Mouse (Mus musculus) limb, embryonic 14.5 days (tissue): ENCODE measurements around the gene Htt. TPM values are rescaled to one million over a fixed set of nuclear protein-coding genes. Genes with fewer than 3 reads are reported as not detected.

Experiments
- ATAC-seq: fragments of 200-750 bp; cut with Nextera tagmentation; 2 replicates; pipeline ENCODE4 v1.8.0; 2017; ENCODE audit warnings: low read depth, moderate number of reproducible peaks, moderate TSS enrichment; ENCODE audit not compliant: low FRiP score
- DNase-seq: peaks from one replicate; pipeline ENCODE4 v3.0.0-alpha.2; 2015; ENCODE audit warnings: low spot score
- H3K27ac ChIP-seq: fragments of 300-500 bp; sonication (generic); replicated peaks from 2 replicates; pipeline ENCODE4 v1.5.1; 2014; ENCODE audit warnings: low read depth, mild to moderate bottlenecking, low read length, moderate library complexity, mixed read lengths
- H3K27me3 ChIP-seq: fragments of 300-500 bp; sonication (generic); 2 replicates; pipeline ENCODE4 v1.6.1; 2014; ENCODE audit warnings: low read length, mixed read lengths; ENCODE audit not compliant: control insufficient read depth, insufficient read depth
- H3K36me3 ChIP-seq: fragments of 300-500 bp; sonication (generic); 2 replicates; pipeline ENCODE4 v1.6.1; 2014; ENCODE audit warnings: mild to moderate bottlenecking, low read length, moderate library complexity, mixed read lengths; ENCODE audit not compliant: control insufficient read depth, insufficient read depth
- H3K4me1 ChIP-seq: fragments of 300-500 bp; sonication (generic); 2 replicates; pipeline ENCODE4 v1.6.1; 2014; ENCODE audit warnings: antibody characterized with exemption, low read length, mixed read lengths; ENCODE audit not compliant: control insufficient read depth, insufficient read depth
- H3K4me2 ChIP-seq: fragments of 300-500 bp; sonication (generic); replicated peaks from 2 replicates; pipeline ENCODE4 v1.6.1; 2014; ENCODE audit warnings: low read depth, mild to moderate bottlenecking, low read length, moderate library complexity; ENCODE audit not compliant: severe bottlenecking
- H3K4me3 ChIP-seq: fragments of 300-500 bp; sonication (generic); replicated peaks from 2 replicates; pipeline ENCODE4 v1.5.1; 2014; ENCODE audit warnings: low read length
- H3K9ac ChIP-seq: fragments of 300-500 bp; sonication (generic); 2 replicates; pipeline ENCODE4 v1.6.1; 2014; ENCODE audit warnings: mild to moderate bottlenecking, low read depth, low read length, moderate library complexity; ENCODE audit not compliant: severe bottlenecking
- H3K9me3 ChIP-seq: fragments of 300-500 bp; sonication (generic); 2 replicates; pipeline ENCODE4 v1.6.1; 2016; ENCODE audit warnings: low read length; ENCODE audit not compliant: control insufficient read depth
- POLR2A ChIP-seq: fragments of 200-500 bp; IDR thresholded peaks from 2 replicates; pipeline ENCODE4 v1.8.0; 2012; ENCODE audit warnings: inconsistent platforms, mild to moderate bottlenecking, moderate library complexity, borderline replicate concordance; ENCODE audit not compliant: insufficient read depth, insufficient read length; ENCODE audit errors: extremely low read depth
- WGBS: fragments of 180-500 bp; shearing (Covaris S2); extraction: QIAGEN DNeasy Blood & Tissue Kit; methylation state at CpG from one replicate; pipeline ENCODE4 v1.1.7; 2014; 5-methylcytosine and 5-hydroxymethylcytosine counted together
- polyA plus RNA-seq, 2 experiments: library from polyadenylated mRNA; depleted of rRNA in 1 of 2; stranded (reverse) in 1 of 2; unstranded in 1 of 2; fragments of >200 nt; fragmentation: Nextera tagmentation in 1 of 2; extraction: Ambion mirVana in 1 of 2; gene quantifications; 2 replicates each; pipeline versions ENCODE4 v1.2.1 to v1.2.3; 2012 to 2014

Htt gene
- polyA plus RNA-seq, 2 experiments, result 16.2 to 22.9 TPM

GRCm38 (mm10) chr5:34909634-34910503 is 148.3 kb downstream of the Htt start:
- 94% methylated on average over 1 of the region's 1 CpGs for WGBS
- DNase-seq (no peak), ATAC-seq (no peak)
- no peaks in the 10 kb centered on the region for H3K27me3 ChIP-seq
- peaks cover 61% of the 10 kb centered on the region for H3K36me3 ChIP-seq
- TF ChIP-seq POLR2A, result no peak
- H3K27ac ChIP-seq, result no peak overlapping the region
- H3K9ac ChIP-seq, result no peak overlapping the region
- no peak overlapping the region for H3K4me3 ChIP-seq
- H3K9me3 ChIP-seq, result no peaks in the 10 kb centered on the region
- no peaks in the 10 kb centered on the region for H3K4me1 ChIP-seq
- H3K4me2 ChIP-seq, result no peak overlapping the region

GRCm38 (mm10) chr5:34910504-34910815 is 148.9 kb downstream of the Htt start:
- ATAC-seq, result no peak
- TF ChIP-seq POLR2A, result no peak
- WGBS, result 88% methylated on average over 4 of the region's 4 CpGs
- Histone ChIP-seq H3K4me1 (no peaks in the 10 kb centered on the region), H3K4me2 (no peak overlapping the region), H3K27ac (no peak overlapping the region), H3K27me3 (no peaks in the 10 kb centered on the region), H3K36me3 (peaks cover 55% of the 10 kb centered on the region), H3K9me3 (no peaks in the 10 kb centered on the region), H3K9ac (no peak overlapping the region), H3K4me3 (no peak overlapping the region)
- no peak for DNase-seq

- H3K27me3 ChIP-seq, result no peaks in the 10 kb centered on the region
- no peak for TF ChIP-seq POLR2A
- H3K4me3 ChIP-seq, result no peak overlapping the region
- H3K27ac ChIP-seq, result no peak overlapping the region
- H3K9me3 ChIP-seq, result no peaks in the 10 kb centered on the region
- no peaks in the 10 kb centered on the region for H3K4me1 ChIP-seq
- WGBS, result 11% methylated on average over 1 of the region's 1 CpGs
- no peak overlapping the region for H3K9ac ChIP-seq
- peak; percentile 58; the same call in 1 of the 2 replicates for ATAC-seq
- peaks cover 7% of the 10 kb centered on the region; the same call in 1 of the 2 replicates for H3K36me3 ChIP-seq
- DNase-seq, result peak; percentile 47
- no peak overlapping the region for H3K4me2 ChIP-seq
Observed at GRCm38 (mm10) chr5:34915801-34916200, 154.3 kb downstream of the Htt start.

- no peak for TF ChIP-seq POLR2A
- H3K9ac ChIP-seq, result no peak overlapping the region
- H3K27me3 ChIP-seq, result no peaks in the 10 kb centered on the region
- H3K4me2 ChIP-seq, result no peak overlapping the region
- H3K4me1 ChIP-seq, result no peaks in the 10 kb centered on the region
- no peak overlapping the region for H3K4me3 ChIP-seq
- H3K36me3 ChIP-seq, result 0 out of 2 replicates have a peak, but pooled peaks cover 4% of the 10 kb centered on the region
- WGBS, result 48% methylated on average over 10 of the region's 10 CpGs
- no peak for DNase-seq
- H3K9me3 ChIP-seq, result no peaks in the 10 kb centered on the region
- H3K27ac ChIP-seq, result no peak overlapping the region
- no peak for ATAC-seq
Observed at GRCm38 (mm10) chr5:34917234-34917655, 155.7 kb downstream of the Htt start.

GRCm38 (mm10) chr5:34918785-34919184 is 157.2 kb downstream of the Htt start:
- Histone ChIP-seq H3K27ac (no peak overlapping the region), H3K27me3 (no peaks in the 10 kb centered on the region), H3K36me3 (peaks cover 9% of the 10 kb centered on the region; the same call in 1 of the 2 replicates), H3K4me3 (no peak overlapping the region), H3K9me3 (no peaks in the 10 kb centered on the region), H3K9ac (no peak overlapping the region), H3K4me1 (no peaks in the 10 kb centered on the region), H3K4me2 (no peak overlapping the region)
- no peak for DNase-seq
- no peak for TF ChIP-seq POLR2A
- ATAC-seq, result no peak
- 86% methylated on average over 3 of the region's 3 CpGs for WGBS

- no peaks in the 10 kb centered on the region for H3K27me3 ChIP-seq
- ATAC-seq (no peak), DNase-seq (no peak)
- H3K4me2 ChIP-seq, result no peak overlapping the region
- H3K4me3 ChIP-seq, result no peak overlapping the region
- H3K4me1 ChIP-seq, result no peaks in the 10 kb centered on the region
- no peak for TF ChIP-seq POLR2A
- H3K9ac ChIP-seq, result no peak overlapping the region
- H3K27ac ChIP-seq, result no peak overlapping the region
- H3K36me3 ChIP-seq, result peaks cover 12% of the 10 kb centered on the region; the same call in 1 of the 2 replicates
- H3K9me3 ChIP-seq, result no peaks in the 10 kb centered on the region
- 46% methylated on average over 6 of the region's 6 CpGs for WGBS
Observed at GRCm38 (mm10) chr5:34922531-34922930, 161.0 kb downstream of the Htt start.
